Mouse (Mus musculus) left cerebral cortex, postnatal 14 days (tissue): ENCODE data around the gene Zfp992. TPM values are rescaled to one million over a fixed set of nuclear protein-coding genes. Genes with fewer than 3 reads are reported as not detected.
"Not testable (repeated sequence)": the region's sequence is repeated elsewhere in the genome, so short reads cannot be mapped to it uniquely, and the experiment has no call there.

ENCODE experiments used
- DNase-seq, 2 experiments: peaks; one replicate each; pipeline ENCODE4 v3.0.0; 2021 to 2022; ENCODE audit warnings: low spot score in 2 of 2, mixed read lengths in 1 of 2
- intact Hi-C: fragments of 180-260 bp; cut with DNase I; formaldehyde crosslinking; loops from one replicate; pipeline ENCODE4 v1.15.1; 2025
- total RNA-seq, 2 experiments: library from RNA; stranded (reverse); gene quantifications; 2 replicates each; pipeline ENCODE4 v1.2.3; 2021

Zfp992 gene
- total RNA-seq, 2 experiments from 2014 or later, result 5.1 to 5.2 TPM

DNA sequence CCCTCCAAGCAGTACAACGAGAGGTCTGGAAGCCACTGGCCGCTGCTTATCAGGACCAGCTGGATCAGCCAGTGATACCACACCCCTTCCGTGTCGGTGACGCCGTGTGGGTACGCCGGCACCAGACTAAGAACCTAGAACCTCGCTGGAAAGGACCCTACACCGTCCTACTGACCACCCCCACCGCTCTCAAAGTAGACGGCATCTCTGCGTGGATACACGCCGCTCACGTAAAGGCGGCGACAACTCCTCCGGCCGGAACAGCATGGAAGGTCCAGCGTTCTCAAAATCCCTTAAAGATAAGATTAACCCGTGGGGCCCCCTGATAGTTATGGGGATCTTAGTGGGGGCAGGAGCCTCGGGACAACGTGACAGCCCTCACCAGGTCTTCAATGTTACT is 60.2 kb downstream of the Zfp992 start:
- DNase-seq, intact Hi-C loops: not testable (repeated sequence)

DNA sequence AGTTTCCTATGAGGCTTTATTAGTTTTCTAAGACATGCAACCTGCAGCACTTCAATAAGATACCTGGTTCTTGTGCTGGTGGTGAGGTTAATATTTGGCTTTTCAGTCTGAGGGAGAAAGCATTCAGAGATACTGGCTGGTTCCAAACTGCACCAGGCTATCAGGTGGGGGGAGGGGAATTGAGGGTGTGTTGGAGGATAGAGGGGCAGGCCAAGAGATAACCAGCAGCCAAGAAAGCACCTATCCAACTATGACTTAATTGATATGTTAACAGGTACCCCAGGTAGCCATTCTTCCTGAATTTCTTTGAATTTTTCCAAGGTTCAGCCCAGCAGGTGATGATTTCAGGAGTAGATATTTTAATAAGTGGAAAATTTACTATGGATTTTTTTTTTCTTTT is 63.0 kb downstream of the Zfp992 start:
- DNase-seq, intact Hi-C loops: not testable (repeated sequence)

DNA sequence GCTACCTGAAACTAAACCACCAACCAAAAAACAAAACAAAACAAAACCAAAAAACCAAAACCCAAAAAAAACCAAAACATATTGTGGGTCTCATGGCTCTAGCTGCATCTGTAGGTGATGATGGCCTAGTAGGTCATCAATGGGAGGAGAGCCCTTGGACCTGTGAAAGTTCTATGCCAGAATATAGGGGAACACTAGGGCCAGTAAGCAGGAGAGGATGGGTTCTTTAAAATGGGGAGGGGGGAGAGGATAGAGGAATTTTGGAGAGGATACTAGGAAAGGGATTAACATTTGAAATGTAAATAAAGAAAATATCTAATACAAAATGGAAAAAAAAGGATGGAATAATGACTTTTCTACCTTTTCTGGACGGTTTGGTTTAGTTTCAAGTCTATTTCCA is 67.7 kb downstream of the Zfp992 start:
- intact Hi-C loops, result no loop called here
- DNase-seq, result no peak

DNA sequence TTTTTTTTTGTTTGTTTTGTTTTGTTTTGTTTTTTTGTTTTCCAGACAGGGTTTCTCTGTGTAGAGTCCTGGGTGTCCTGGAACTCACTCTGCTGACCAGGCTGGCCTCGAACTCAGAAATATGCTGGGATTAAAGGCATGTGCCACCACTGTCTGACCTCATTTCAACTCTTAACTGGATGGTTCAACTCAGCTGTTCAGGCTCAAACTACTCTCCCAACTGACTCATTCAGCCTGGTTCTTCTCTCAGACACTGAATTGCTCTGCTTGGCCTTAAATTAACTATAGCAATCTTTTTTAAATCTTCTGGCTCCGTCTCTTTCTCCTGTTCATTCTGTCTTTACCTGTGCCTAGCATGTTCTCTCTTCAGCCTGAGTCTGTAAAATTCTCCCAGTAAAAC is 68.3 kb downstream of the Zfp992 start:
- intact Hi-C loops, DNase-seq: not testable (repeated sequence)

Other genes with a start within 250 kb of the Zfp992 start
- gene Zfp981, start 53.0 kb downstream of the Zfp992 start, total RNA-seq, result under 1 TPM; 0.24 to 0.49 TPM
- gene Zfp993, start 161.9 kb downstream of the Zfp992 start, total RNA-seq, result 1 to 10 TPM; 3.9 to 5.9 TPM